Mouse (Mus musculus) kidney, embryonic 14.5 days (tissue): ENCODE results near the gene Zfp574. TPM values are rescaled to one million over a fixed set of nuclear protein-coding genes. Genes with fewer than 3 reads are reported as not detected.

ENCODE experiments used
- ATAC-seq: fragments of 200-750 bp; cut with Nextera tagmentation; 2 replicates; pipeline ENCODE4 v1.8.0; 2017; ENCODE audit warnings: moderate number of reproducible peaks, mild to moderate bottlenecking, moderate TSS enrichment, moderate library complexity; ENCODE audit not compliant: low FRiP score, low TSS enrichment
- H3K27ac ChIP-seq: fragments of 300-500 bp; sonication (generic); 2 replicates; pipeline ENCODE4 v1.5.1; 2014; ENCODE audit warnings: low read depth, mild to moderate bottlenecking, low read length, moderate library complexity, mixed read lengths
- H3K27me3 ChIP-seq: fragments of 300-500 bp; sonication (generic); 2 replicates; pipeline ENCODE4 v1.6.1; 2014; ENCODE audit warnings: mild to moderate bottlenecking, low read length; ENCODE audit not compliant: control insufficient read depth, insufficient read depth
- H3K36me3 ChIP-seq: fragments of 300-500 bp; sonication (generic); 2 replicates; pipeline ENCODE4 v1.6.1; 2014; ENCODE audit warnings: low read length, mixed read lengths; ENCODE audit not compliant: control insufficient read depth, insufficient read depth
- H3K4me1 ChIP-seq: fragments of 300-500 bp; sonication (generic); 2 replicates; pipeline ENCODE4 v1.6.1; 2014; ENCODE audit warnings: low read length, mixed read lengths; ENCODE audit not compliant: control insufficient read depth, insufficient read depth
- H3K4me2 ChIP-seq: fragments of 300-500 bp; sonication (generic); replicated peaks from 2 replicates; pipeline ENCODE4 v1.6.1; 2014; ENCODE audit warnings: low read depth, mild to moderate bottlenecking, low read length
- H3K4me3 ChIP-seq: fragments of 300-500 bp; sonication (generic); 2 replicates; pipeline ENCODE4 v1.5.1; 2014; ENCODE audit warnings: mild to moderate bottlenecking, low read length
- H3K9ac ChIP-seq: fragments of 300-500 bp; sonication (generic); 2 replicates; pipeline ENCODE4 v1.6.1; 2014; ENCODE audit warnings: low read depth, mild to moderate bottlenecking, low read length, moderate library complexity
- H3K9me3 ChIP-seq: fragments of 300-500 bp; sonication (generic); 2 replicates; pipeline ENCODE4 v1.6.1; 2016; ENCODE audit warnings: low read length; ENCODE audit not compliant: control insufficient read depth
- WGBS: fragments of 180-500 bp; shearing (Covaris S2); extraction: QIAGEN DNeasy Blood & Tissue Kit; methylation state at CpG from one replicate; pipeline ENCODE4 v1.1.7; 2014; 5-methylcytosine and 5-hydroxymethylcytosine counted together
- polyA plus RNA-seq: library from polyadenylated mRNA; unstranded; fragments of >200 nt; fragmentation: Nextera tagmentation; extraction: Ambion mirVana; gene quantifications from 2 replicates; pipeline ENCODE4 v1.2.1, GENCODE M21; 2014

Gene Zfp574
- polyA plus RNA-seq, 1 experiment from 2014 or later = 33.4 TPM

DNA sequence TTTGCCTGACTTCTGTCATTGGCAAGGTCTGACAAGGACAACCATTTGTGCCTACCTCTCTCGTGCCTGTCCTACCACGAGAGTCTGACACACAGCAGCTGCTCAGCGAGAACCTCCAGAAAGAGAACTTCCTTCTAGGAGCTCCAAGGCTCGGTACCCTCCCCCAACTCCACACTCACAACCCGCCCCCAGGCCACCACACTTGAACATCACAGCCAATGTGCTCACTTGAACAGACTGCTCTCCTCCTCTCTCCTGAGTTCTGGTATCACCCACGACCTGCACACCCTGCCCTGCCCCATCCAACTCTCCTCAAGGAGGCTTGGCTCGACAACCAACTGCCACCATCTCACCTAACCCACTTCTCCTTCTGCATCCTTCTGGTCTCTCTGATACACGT is 8.5 kb upstream of the Zfp574 start:
- Histone ChIP-seq H3K9me3 (no peaks in the 10 kb centered on the region), H3K4me2 (no peak overlapping the region), H3K27ac (no peak overlapping the region), H3K36me3 (peaks cover 83% of the 10 kb centered on the region), H3K4me1 (no peaks in the 10 kb centered on the region), H3K27me3 (no peaks in the 10 kb centered on the region), H3K9ac (no peak overlapping the region), H3K4me3 (no peak overlapping the region)
- 87% methylated on average over 8 of the region's 8 CpGs for WGBS
- ATAC-seq = no peak

DNA sequence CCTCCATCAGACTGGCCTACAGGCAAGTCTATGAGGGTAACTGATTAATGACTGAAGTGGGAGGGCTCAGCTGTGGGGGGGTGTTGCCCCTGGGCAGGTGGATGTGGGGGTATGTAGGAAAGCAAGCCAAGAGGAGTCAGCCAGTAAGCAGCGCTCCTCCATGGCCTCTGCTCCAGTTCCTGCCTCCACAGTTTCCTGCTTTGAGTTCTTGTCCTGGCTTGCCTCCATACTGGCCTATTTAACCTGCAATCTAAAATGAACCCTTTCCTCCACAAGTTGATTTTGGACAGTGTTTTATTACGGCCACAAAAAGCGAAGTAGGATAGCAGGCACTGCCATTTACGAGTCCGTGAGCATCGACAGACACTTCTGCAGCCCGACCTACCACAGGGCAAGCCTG is 5.0 kb upstream of the Zfp574 start:
- H3K9me3 ChIP-seq = no peaks in the 10 kb centered on the region
- no peak overlapping the region for H3K9ac ChIP-seq
- ATAC-seq = no peak
- H3K4me3 ChIP-seq = no peak overlapping the region
- WGBS = 82% methylated on average over 7 of the region's 7 CpGs
- no peaks in the 10 kb centered on the region for H3K27me3 ChIP-seq
- no peak overlapping the region for H3K4me2 ChIP-seq
- peaks cover 54% of the 10 kb centered on the region for H3K36me3 ChIP-seq
- H3K4me1 ChIP-seq = peaks cover 9% of the 10 kb centered on the region
- H3K27ac ChIP-seq = no peak overlapping the region

DNA sequence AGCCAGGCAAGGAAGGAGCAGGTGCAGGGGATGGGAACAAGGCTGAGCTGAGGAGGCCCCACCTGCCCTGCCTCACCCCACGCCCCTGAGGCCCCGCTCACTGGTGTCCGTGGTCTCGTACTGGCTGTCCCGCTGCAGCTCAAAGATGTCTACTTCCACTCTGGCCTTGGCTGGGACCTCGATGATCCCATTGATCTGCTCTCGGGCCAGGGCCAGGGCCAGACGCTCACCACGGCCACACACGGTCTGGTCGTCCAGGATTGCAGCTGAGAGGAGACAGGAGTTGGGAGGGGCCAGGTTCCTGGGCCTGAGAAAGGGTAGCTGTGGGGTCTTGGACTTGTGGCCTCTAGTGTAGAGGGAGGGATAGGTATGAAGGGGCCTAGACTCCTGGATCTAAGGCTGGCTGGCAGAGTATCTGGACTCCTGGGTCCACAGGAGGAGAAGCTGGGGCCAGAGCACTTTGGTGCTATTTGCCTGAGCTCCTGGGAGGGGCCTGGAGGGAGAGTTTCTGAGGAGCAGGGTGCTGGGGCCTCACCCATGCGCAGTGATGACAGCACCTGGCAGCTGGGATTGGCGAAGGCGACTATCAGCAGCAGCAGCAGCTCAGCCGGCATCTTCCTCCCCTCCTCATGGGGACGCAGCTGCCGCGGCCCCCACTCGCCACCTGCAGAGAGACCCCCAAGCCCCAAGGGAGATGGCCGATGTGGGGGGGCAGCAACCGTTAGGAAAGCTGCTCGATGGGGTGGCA is 4.3 kb upstream of the Zfp574 start:
- H3K9me3 ChIP-seq = no peaks in the 10 kb centered on the region
- H3K27ac ChIP-seq = no peak overlapping the region
- peaks cover 9% of the 10 kb centered on the region for H3K4me1 ChIP-seq
- no peak overlapping the region for H3K4me3 ChIP-seq
- 92% methylated on average over 22 of the region's 22 CpGs for WGBS
- H3K4me2 ChIP-seq = no peak overlapping the region
- H3K36me3 ChIP-seq = peaks cover 46% of the 10 kb centered on the region
- H3K27me3 ChIP-seq = no peaks in the 10 kb centered on the region
- ATAC-seq = no peak
- H3K9ac ChIP-seq = no peak overlapping the region

DNA sequence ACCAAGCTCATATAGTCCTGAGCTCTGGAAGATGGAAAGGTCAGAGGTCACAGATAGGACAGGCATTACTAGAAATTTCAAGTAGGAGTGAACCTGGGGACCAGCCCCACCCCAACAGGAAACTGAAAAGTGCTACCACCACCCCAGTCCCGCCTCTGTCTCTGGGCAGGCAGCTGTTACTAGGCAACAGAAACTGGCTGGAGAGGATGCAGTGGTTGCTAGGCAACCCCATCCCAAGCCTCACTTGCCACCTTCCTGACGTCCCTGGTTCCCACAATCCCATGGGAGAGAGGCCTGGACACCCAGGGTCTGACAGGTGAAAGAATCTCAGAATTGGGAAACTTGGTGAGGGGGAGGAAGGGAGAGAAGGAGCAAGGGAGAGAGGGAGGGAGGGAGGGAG is 3.6 kb upstream of the Zfp574 start:
- Histone ChIP-seq H3K4me2 (no peak overlapping the region), H3K27me3 (no peaks in the 10 kb centered on the region), H3K4me1 (peaks cover 14% of the 10 kb centered on the region), H3K36me3 (peaks cover 41% of the 10 kb centered on the region), H3K9ac (no peak overlapping the region), H3K9me3 (no peaks in the 10 kb centered on the region), H3K4me3 (no peak overlapping the region), H3K27ac (no peak overlapping the region)
- 41% methylated on average over 2 of the region's 2 CpGs for WGBS
- no peak for ATAC-seq

DNA sequence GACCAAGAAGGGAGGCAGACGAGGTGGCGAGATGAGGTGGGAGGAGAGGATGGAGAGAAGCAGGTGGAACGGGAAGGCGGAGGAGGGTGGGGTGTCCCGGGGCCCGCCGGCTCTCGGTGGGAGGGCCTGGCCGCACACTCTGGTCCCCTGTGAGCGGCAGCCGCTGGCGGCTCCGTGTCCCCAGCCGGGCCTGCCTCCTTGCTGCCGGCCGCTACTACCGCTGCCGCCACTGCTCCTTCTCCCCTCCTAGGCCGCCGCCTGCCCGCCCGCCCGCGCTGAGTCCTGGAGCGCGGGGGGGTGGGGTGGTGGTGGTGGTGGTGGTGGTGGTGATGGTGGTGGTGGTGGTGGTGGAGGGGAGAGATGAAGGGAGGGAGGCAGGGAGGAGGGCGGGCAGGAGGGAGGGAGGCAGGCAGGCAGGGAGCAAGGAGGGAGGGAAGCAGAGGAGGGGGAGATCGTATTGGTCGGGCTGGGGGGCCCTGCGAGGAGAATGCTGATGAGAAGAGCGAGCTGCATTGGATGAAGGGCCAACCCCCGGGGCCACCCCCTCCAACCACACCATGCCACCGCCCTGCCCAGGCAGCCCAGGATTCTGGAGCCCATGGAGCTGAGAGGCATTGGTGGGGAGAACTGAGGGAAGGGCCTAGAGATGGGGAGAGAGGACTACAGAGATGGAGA is 486 bp downstream of the Zfp574 start:
- Histone ChIP-seq H3K27me3 (no peaks in the 10 kb centered on the region), H3K9ac (peak overlapping the region; percentile 81), H3K4me1 (peaks cover 14% of the 10 kb centered on the region), H3K4me3 (peak overlapping the region; percentile 73), H3K4me2 (peak overlapping the region; percentile 92), H3K9me3 (no peaks in the 10 kb centered on the region), H3K27ac (peak overlapping the region; percentile 88), H3K36me3 (peaks cover 6% of the 10 kb centered on the region; the same call in 1 of the 2 replicates)
- peak; percentile 16 for ATAC-seq
- under 1% methylated on average over 23 of the region's 33 CpGs for WGBS

DNA sequence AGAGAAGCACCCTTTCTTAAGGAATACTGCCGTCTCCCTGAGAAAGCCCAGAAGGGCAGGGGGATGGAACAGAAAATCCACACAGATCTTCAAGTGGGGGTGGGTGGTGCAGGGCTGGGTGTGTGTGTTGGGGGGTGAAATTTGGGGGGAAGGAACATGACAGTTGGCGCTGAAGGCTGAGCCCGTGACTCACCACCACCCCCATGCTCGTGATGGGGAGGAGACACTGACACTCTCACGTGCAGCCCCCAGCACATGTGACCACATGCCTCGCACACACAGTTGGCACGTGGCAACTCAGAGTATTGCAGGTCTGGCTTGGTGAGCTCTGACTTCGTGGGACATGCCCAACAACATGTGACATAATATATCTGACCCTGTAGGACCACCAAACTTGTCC is 1.6 kb downstream of the Zfp574 start:
- Histone ChIP-seq H3K4me3 (no peak overlapping the region), H3K36me3 (no peaks in the 10 kb centered on the region; the same call in 1 of the 2 replicates), H3K27me3 (no peaks in the 10 kb centered on the region), H3K9me3 (no peaks in the 10 kb centered on the region), H3K4me1 (peaks cover 22% of the 10 kb centered on the region), H3K27ac (no peak overlapping the region), H3K9ac (no peak overlapping the region), H3K4me2 (no peak overlapping the region)
- 82% methylated on average over 8 of the region's 8 CpGs for WGBS
- ATAC-seq = no peak

DNA sequence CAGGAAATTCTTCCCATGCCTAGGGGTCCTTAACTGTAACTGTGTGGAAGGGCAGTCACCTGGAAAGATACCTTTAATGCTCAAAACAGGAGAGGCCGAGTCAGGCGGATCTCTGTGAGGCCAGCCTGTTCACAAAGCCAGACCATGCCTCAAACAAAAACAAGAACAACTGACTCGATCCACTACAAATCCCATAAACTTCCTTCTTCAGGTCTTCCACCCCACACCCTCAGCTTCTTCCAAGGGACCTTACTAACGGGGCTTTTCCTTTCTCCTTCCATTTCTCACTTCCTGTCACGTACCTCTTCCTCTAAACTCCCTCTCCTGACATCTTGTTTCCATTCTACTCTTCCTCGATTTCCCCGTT is 3.9 kb downstream of the Zfp574 start:
- H3K9me3 ChIP-seq = no peaks in the 10 kb centered on the region
- H3K27me3 ChIP-seq = no peaks in the 10 kb centered on the region
- H3K27ac ChIP-seq = peak overlapping the region; percentile 94
- H3K9ac ChIP-seq = peak overlapping the region; percentile 69
- WGBS = 15% methylated on average over 7 of the region's 7 CpGs
- peaks cover 19% of the 10 kb centered on the region for H3K36me3 ChIP-seq
- ATAC-seq = no peak
- peaks cover 18% of the 10 kb centered on the region for H3K4me1 ChIP-seq
- H3K4me2 ChIP-seq = peak overlapping the region; percentile 61
- H3K4me3 ChIP-seq = peak overlapping the region; percentile 63

DNA sequence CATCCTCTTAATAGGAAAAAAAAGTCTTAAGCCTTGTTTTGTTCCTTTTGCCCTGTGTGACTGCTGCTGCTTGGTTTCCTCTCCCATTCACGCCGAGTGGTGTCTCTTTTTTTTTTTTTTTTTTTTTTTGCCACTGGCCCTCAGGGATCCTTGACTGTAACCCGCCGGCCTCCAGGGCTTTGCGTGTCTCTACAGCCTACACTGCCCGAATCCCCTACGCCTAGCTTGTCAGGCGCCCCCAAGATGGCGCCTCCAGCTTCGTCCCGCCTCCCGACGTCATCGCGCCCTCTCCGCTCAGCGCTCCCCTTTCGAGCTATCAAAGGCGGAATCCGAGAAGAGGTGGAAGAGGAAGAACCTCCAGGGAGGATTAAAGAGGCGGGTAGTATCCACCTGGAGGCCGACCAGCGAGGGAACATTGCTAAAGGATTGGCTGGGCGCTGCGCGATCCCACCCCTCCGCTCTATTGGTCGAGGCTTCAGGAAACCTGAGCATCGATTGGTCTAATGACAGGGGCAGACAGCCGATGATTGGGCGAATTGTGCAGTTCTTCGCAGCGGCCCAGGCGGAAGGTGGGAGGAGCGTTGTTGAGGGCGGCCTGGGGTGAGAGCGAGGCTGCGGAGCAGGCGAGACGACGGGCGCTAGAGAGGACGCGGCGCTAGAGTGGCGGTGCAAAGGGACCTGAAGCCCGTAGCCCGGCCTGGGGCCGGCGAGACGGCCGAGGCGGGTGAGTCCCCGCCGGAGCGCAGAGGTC is 4.5 kb downstream of the Zfp574 start:
- peak overlapping the region; percentile 63 for H3K4me3 ChIP-seq
- peaks cover 24% of the 10 kb centered on the region for H3K36me3 ChIP-seq
- H3K4me1 ChIP-seq = peaks cover 17% of the 10 kb centered on the region; the same call in 1 of the 2 replicates
- H3K9ac ChIP-seq = peak overlapping the region; percentile 83
- whole genome bisulfite sequencing = under 1% methylated on average over 56 of the region's 56 CpGs
- no peaks in the 10 kb centered on the region for H3K27me3 ChIP-seq
- peak; percentile 96 for ATAC-seq
- H3K9me3 ChIP-seq = no peaks in the 10 kb centered on the region
- H3K27ac ChIP-seq = peak overlapping the region; percentile 94
- H3K4me2 ChIP-seq = peak overlapping the region; percentile 72

DNA sequence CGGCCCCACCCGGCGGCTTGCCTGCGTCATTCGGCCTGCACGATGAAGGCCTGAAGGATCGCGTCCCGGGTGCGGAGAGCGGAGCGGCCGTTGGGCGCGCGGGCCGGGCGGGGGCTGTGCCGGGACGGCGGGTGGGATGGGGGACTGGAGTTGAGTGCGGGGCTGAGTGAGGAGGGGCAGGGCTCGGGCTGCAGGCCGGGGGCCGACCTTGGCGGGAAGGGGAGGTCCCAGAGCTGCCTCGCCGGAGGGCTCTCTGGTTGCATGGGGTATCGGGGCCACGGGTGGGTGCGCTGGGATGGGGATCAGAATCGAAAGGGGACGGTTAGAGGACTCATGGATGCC is 5.0 kb downstream of the Zfp574 start:
- Histone ChIP-seq H3K9ac (peak overlapping the region; percentile 83), H3K4me3 (peak overlapping the region; percentile 63), H3K27ac (peak overlapping the region; percentile 82), H3K36me3 (peaks cover 30% of the 10 kb centered on the region), H3K4me2 (peak overlapping the region; percentile 72), H3K9me3 (no peaks in the 10 kb centered on the region), H3K4me1 (peaks cover 17% of the 10 kb centered on the region; the same call in 1 of the 2 replicates), H3K27me3 (no peaks in the 10 kb centered on the region)
- under 1% methylated on average over 32 of the region's 33 CpGs for WGBS
- ATAC-seq = peak; percentile 34
